Mouse (Mus musculus) adrenal gland, adult 18-20 months (tissue): ENCODE data around the gene Gcn1l1. TPM values are rescaled to one million over a fixed set of nuclear protein-coding genes. Genes with fewer than 3 reads are reported as not detected.
"Not testable (repeated sequence)": the region's sequence is repeated elsewhere in the genome, so short reads cannot be mapped to it uniquely, and the experiment has no call there.

Source experiments
- DNase-seq, 2 experiments: peaks; one replicate each; pipeline ENCODE4 v3.0.0; 2021 to 2022; ENCODE audit warnings: low spot score in 2 of 2
- long read RNA-seq, 2 experiments: library from polyadenylated mRNA; stranded (forward); transcript quantifications; one replicate each; pipeline ENCODE4 v2.0.0; 2021
- total RNA-seq, 2 experiments: library from RNA; stranded (reverse); gene quantifications; 1 replicate in 1 of 2; 2 replicates in 1 of 2; pipeline ENCODE4 v1.2.3; 2021

The Gcn1l1 gene
- total RNA-seq: 10 to 100 TPM; 51.7 to 59.0 TPM
- long read RNA-seq, experiment 1, partial matches to known transcripts: 10 of 15 reads
- long read RNA-seq, experiment 1, other reads (novel, unspliced or antisense): 4 of 15 reads
- long read RNA-seq, experiment 2, partial matches to known transcripts: 31 of 38 reads
- long read RNA-seq, experiment 2, other reads (novel, unspliced or antisense): 4 of 38 reads

GRCm38 (mm10) chr5:115564737-115565393 lies at the start of gene Gcn1l1:
TSS of gene Gcn1l1 (plus strand) at chr5:115565254.
- peak; percentile 81 to 83 for DNase-seq

GRCm38 (mm10) chr5:115516081-115516907 lies 48.8 kb upstream of the Gcn1l1 start:
- peak in 1 of 2 experiments; percentile 46 for DNase-seq

DNA sequence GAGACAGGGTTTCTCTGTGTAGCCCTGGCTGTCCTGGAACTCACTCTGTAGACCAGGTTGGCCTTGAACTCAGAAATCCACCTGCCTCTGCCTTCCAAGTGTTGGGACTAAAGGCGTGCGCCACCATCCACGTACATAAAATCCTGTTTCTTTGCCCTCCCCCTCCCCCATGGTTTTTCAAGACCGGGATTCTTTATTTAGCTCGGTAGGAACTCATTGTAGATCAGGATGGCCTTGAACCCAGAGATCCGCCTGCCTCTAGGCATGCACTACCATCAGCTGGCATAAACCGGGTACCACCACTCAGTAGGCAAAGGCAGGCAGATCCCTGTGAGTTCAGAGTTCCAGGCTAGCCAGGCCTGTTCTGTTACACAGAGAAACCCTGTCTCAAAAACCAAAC lies 48.1 kb upstream of the Gcn1l1 start:
- DNase-seq: peak in 1 of 2 experiments; percentile 17

DNA sequence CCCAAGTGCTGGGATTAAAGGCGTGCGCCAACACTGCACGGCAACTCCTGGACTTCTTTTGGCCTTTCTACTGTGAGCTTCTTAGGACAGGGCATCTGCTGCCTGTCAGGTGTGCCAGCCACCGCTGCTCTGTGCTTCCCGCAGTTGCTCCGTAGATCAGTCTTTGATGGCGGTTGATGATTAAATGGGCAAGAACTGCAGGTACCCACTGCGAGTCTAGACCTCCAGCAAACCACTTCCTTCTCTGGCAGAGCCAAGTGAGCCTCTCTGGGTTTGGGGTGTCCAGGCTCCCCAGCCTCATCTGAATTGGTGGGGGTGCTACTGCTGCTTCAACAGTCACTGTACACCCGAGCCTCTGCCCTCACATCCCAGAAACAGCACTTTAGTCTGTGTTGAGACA lies 47.6 kb upstream of the Gcn1l1 start:
- DNase-seq: peak in 1 of 2 experiments; percentile 18

GRCm38 (mm10) chr5:115518214-115518613 lies 46.8 kb upstream of the Gcn1l1 start:
- not testable (repeated sequence) for DNase-seq

GRCm38 (mm10) chr5:115520325-115520869 lies 44.7 kb upstream of the Gcn1l1 start:
- DNase-seq: peak in 1 of 2 experiments; percentile 40

DNA sequence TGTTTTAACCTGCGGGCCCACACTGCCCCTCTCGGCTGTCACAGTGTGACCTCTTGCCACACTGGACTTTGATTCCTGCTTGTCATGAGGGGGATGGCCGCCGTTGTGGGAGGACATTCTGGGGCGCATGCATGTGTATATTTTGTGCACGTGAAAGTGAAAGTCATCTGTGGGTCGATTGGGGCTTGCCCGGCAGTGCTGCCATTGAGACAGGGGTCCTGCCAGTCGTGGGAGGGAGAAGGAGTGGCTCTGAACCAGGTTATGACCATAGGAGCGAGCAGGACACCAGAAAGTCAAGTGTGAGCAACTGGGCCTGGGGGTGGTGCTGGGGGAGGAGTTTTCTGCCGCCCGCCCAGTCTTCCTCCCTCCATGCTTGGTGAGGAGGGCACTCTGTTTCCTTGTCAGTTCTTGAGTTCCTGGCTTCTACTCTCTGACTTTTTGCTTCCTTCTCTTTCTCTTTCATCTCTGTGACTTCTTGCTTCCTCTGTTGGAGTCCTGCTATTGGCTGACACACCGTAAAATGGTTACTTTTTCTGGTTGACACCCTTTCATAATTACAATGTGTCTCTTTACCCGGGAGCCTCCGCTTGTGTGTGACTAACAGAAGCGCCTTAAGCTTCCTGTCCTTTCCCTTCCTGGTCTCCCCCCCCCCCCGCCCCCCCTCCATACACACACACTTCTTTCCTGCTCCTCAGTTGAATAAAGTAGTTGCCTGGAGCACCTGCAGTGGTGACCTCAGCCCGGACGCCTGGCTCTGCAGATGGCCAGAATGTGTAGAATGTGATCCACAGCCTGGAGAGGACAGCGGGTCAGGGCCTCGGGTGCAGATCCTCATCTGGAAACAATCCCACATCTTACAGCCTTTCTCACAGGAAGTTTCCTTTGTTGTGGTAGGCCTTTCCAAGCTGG lies 43.2 kb upstream of the Gcn1l1 start:
- no peak for DNase-seq

GRCm38 (mm10) chr5:115522531-115522930 lies 42.5 kb upstream of the Gcn1l1 start:
- DNase-seq: no peak

- no peak for DNase-seq
These were observed 42.0 kb upstream of the Gcn1l1 start for GRCm38 (mm10) chr5:115522981-115523499.

- DNase-seq: no peak
These were observed 41.1 kb upstream of the Gcn1l1 start for GRCm38 (mm10) chr5:115523971-115524370.

- no peak for DNase-seq
These were observed 40.6 kb upstream of the Gcn1l1 start for GRCm38 (mm10) chr5:115524471-115524870.

GRCm38 (mm10) chr5:115525416-115525815 lies 39.6 kb upstream of the Gcn1l1 start:
- no peak for DNase-seq

- no peak for DNase-seq
These were observed 39.1 kb upstream of the Gcn1l1 start for GRCm38 (mm10) chr5:115525943-115526342.

- DNase-seq: no peak
These were observed 38.4 kb upstream of the Gcn1l1 start for GRCm38 (mm10) chr5:115526456-115527202.

DNA sequence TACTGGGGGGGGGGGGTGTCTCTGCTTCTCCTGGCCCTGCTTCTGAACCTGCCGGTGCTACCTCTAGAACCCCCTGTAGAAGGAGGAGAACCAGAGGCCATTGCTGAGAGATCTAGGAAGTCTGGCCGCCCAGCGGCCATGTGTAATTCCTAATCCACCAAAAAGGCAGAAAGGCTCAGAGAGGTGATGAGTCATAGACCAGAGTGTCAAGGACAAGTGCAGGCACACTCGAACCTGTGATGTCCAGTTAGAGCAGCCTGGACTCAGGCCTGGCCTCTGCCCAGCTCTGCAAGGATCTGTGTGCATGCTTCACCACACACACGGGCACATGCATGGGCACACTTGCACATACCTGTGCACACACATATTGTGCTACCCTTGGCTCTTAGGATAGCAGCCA lies 36.9 kb upstream of the Gcn1l1 start:
- no peak for DNase-seq

DNA sequence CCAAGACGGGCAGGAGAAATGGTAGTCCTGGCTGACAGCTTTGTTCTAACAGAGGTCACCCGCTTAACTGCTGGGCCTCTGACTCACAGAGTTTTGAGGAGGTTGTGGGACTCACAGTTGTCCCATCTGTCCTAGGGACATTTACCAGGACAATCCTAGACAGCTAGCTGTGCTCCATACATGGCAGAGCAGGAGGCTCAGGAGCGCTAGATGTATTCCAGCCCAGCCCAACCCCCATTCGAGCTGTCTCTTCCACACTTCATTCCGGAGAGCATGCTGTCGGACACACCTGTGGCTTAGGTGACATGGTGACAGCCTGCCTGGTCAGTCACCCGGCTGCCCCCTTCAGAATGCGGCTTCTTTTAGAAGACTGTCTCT lies 35.7 kb upstream of the Gcn1l1 start:
- DNase-seq: no peak

GRCm38 (mm10) chr5:115529742-115530446 lies 35.2 kb upstream of the Gcn1l1 start:
- DNase-seq: no peak

GRCm38 (mm10) chr5:115530447-115530809 lies 34.6 kb upstream of the Gcn1l1 start:
- DNase-seq: no peak

- DNase-seq: no peak
These were observed 33.3 kb upstream of the Gcn1l1 start for GRCm38 (mm10) chr5:115531671-115532270.
